Mouse (Mus musculus) left cerebral cortex, adult 2 months (tissue): Measurements from ENCODE around the gene Svep1. TPM values are rescaled to one million over a fixed set of nuclear protein-coding genes. Genes with fewer than 3 reads are reported as not detected.

ENCODE experiments used
- DNase-seq, 2 experiments: peaks; one replicate each; pipeline ENCODE4 v3.0.0; 2021 to 2022; ENCODE audit warnings: low spot score in 2 of 2, mixed read lengths in 1 of 2; ENCODE audit errors: extremely low spot score in 1 of 2
- H3K27ac ChIP-seq: fragments of 200-600 bp; 2 replicates; pipeline ENCODE4 v1.8.1; 2022
- H3K4me3 ChIP-seq: fragments of 200-600 bp; 2 replicates; pipeline ENCODE4 v1.8.1; 2022
- CTCF ChIP-seq: fragments of 200-600 bp; IDR thresholded peaks from 2 replicates; pipeline ENCODE4 v1.8.1; 2022; ENCODE audit warnings: antibody characterized with exemption, mild to moderate bottlenecking, moderate library complexity
- intact Hi-C: fragments of 180-260 bp; cut with DNase I; formaldehyde crosslinking; loops from one replicate; pipeline ENCODE4 v1.15.1; 2025
- total RNA-seq, 2 experiments: library from RNA; stranded (reverse); gene quantifications; 2 replicates each; pipeline ENCODE4 v1.2.3; 2021

Svep1 gene
- total RNA-seq, 2 experiments from 2014 or later = 0.77 to 1.0 TPM

- Histone ChIP-seq H3K27ac (no peak overlapping the region), H3K4me3 (no peak overlapping the region)
- intact Hi-C loops = no loop called here
- DNase-seq = no peak
- TF ChIP-seq CTCF = no peak
Measured at GRCm38 (mm10) chr4:58165711-58166110, 40.9 kb downstream of the Svep1 start.

- no peak for TF ChIP-seq CTCF
Measured at GRCm38 (mm10) chr4:58161901-58162300, 44.8 kb downstream of the Svep1 start.

GRCm38 (mm10) chr4:58159564-58159963, 47.1 kb downstream of the Svep1 start:
- Histone ChIP-seq H3K27ac (no peak overlapping the region), H3K4me3 (no peak overlapping the region)
- no peak for DNase-seq
- intact Hi-C loops = no loop called here
- no peak for TF ChIP-seq CTCF

More at GRCm38 (mm10) chr4:58161901-58162300, 44.8 kb downstream of the Svep1 start:
- no peak overlapping the region for H3K4me3 ChIP-seq
- no peak for DNase-seq
- no peak overlapping the region for H3K27ac ChIP-seq
- intact Hi-C loops = no loop called here

GRCm38 (mm10) chr4:58150301-58150700, 56.4 kb downstream of the Svep1 start:
- intact Hi-C loops = no loop called here
- Histone ChIP-seq H3K27ac (no peak overlapping the region), H3K4me3 (no peak overlapping the region)
- DNase-seq = no peak
- TF ChIP-seq CTCF = no peak

- intact Hi-C loops = no loop called here
Measured at GRCm38 (mm10) chr4:58149186-58149585, 57.5 kb downstream of the Svep1 start.

GRCm38 (mm10) chr4:58148547-58148946, 58.1 kb downstream of the Svep1 start:
- intact Hi-C loops = no loop called here
- Histone ChIP-seq H3K4me3 (no peak overlapping the region), H3K27ac (no peak overlapping the region)
- no peak for TF ChIP-seq CTCF
- DNase-seq = no peak

More at GRCm38 (mm10) chr4:58149186-58149585, 57.5 kb downstream of the Svep1 start:
- no peak overlapping the region for H3K4me3 ChIP-seq
- no peak for TF ChIP-seq CTCF
- no peak overlapping the region for H3K27ac ChIP-seq
- DNase-seq = no peak

- TF ChIP-seq CTCF = peak; percentile 16
- intact Hi-C loops = no loop called here
- DNase-seq = no peak
- H3K4me3 ChIP-seq = no peak overlapping the region
- no peak overlapping the region for H3K27ac ChIP-seq
Measured at GRCm38 (mm10) chr4:58146676-58147075, 60.0 kb downstream of the Svep1 start.

GRCm38 (mm10) chr4:58139764-58140556, 66.7 kb downstream of the Svep1 start:
- H3K4me3 ChIP-seq = no peak overlapping the region
- no peak overlapping the region for H3K27ac ChIP-seq
- intact Hi-C loops = no loop called here
- TF ChIP-seq CTCF = no peak
- DNase-seq = no peak

GRCm38 (mm10) chr4:58139241-58139640, 67.4 kb downstream of the Svep1 start:
- no peak for DNase-seq
- Histone ChIP-seq H3K4me3 (no peak overlapping the region), H3K27ac (no peak overlapping the region)
- no peak for TF ChIP-seq CTCF
- intact Hi-C loops = no loop called here

GRCm38 (mm10) chr4:58133610-58134309, 72.9 kb downstream of the Svep1 start:
- no peak overlapping the region for H3K4me3 ChIP-seq
- no peak for TF ChIP-seq CTCF
- H3K27ac ChIP-seq = no peak overlapping the region
- no peak for DNase-seq
- intact Hi-C loops = no loop called here

GRCm38 (mm10) chr4:58129844-58130243, 76.8 kb downstream of the Svep1 start:
- no peak for DNase-seq
- TF ChIP-seq CTCF = no peak
- Histone ChIP-seq H3K27ac (no peak overlapping the region), H3K4me3 (no peak overlapping the region)
- intact Hi-C loops = no loop called here

GRCm38 (mm10) chr4:58127024-58127423, 79.6 kb downstream of the Svep1 start:
- intact Hi-C loops = no loop called here
- no peak for DNase-seq
- Histone ChIP-seq H3K4me3 (no peak overlapping the region), H3K27ac (no peak overlapping the region)
- TF ChIP-seq CTCF = no peak
